Mouse (Mus musculus) retina, embryonic 14.5 days (tissue): Measurements from ENCODE around the gene Serpina1e.
"Not testable (repeated sequence)": the region's sequence is repeated elsewhere in the genome, so short reads cannot be mapped to it uniquely, and the experiment has no call there.

ENCODE experiments used
- DNase-seq: peaks from one replicate; pipeline ENCODE4 v3.0.0-alpha.2; 2015; ENCODE audit warnings: low spot score

Serpina1e gene

DNA sequence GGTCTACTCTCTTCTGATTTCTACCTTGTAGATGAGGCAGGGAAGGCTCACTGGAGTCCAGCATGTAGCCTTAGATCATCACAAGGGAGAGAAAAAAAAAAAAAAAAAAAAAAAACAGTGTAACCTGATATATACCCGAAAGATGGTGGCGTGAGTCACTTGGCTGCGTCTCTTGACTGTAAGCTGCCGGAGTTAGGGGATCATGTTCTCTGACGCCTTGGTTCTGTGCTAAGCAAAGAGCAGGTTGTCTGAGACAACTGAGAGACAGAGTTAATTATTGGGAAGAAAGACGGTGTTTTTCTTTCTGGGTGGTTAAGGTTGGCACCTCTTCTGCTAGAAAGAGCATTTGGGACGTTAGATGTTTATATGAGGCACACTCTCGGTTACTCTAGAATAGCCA lies 4.1 kb upstream of the Serpina1e start:
- no peak for DNase-seq

GRCm38 (mm10) chr12:103962337-103962736 lies 3.6 kb upstream of the Serpina1e start:
- DNase-seq: no peak

DNA sequence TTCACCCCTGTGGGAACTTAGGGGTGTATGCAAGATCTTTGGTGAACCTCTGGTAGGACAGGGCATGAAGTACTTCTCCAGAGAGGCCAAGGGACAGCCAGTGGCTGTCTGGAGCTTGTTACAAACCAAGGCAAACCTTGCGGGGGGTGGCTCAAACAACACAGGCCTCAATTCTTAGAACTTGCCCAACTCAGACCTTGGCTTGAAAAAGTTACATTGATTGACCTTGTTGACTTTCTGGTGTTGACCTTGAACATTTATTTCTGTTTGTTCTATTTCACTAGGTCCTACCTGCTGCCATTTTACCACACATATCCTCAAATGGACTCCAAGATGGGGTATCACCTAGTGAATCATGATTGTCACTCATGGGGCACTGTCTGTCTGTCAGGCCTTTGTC lies 2.9 kb upstream of the Serpina1e start:
- DNase-seq: no peak

DNA sequence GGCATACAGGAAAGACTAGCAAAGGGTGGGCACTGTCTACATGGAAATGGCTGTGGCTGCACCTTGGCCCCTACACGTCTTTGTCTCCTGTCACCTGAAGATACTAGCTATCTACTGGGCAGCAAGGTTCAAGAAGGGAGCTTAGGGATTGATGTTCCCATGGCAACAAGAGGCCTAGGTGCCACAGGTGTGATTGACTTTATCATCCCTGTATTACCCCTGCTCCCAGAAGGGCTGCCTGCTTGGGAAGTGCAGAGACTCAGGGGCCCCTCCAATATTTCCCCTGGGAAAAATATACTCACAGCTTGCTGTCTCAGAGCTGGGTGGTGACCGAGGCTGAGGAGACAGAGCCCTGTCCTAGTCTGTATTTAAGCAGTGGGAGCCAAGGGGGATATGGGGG lies 2.2 kb downstream of the Serpina1e start:
- not testable (repeated sequence) for DNase-seq

- DNase-seq: not testable (repeated sequence)
Observed at GRCm38 (mm10) chr12:103952972-103953371, 5.8 kb downstream of the Serpina1e start.

GRCm38 (mm10) chr12:103946243-103946642 lies 12.5 kb downstream of the Serpina1e start:
- DNase-seq: no peak

- DNase-seq: not testable (repeated sequence)
Observed at GRCm38 (mm10) chr12:103909181-103909580, 49.6 kb downstream of the Serpina1e start.

- not testable (repeated sequence) for DNase-seq
Observed at GRCm38 (mm10) chr12:103907746-103908145, 51.0 kb downstream of the Serpina1e start.

GRCm38 (mm10) chr12:103904837-103905340 lies 53.9 kb downstream of the Serpina1e start, which contains the start of gene Serpina1c:
Serpina1c (minus strand) TSS chr12:103904887.
- DNase-seq: not testable (repeated sequence)

- DNase-seq: not testable (repeated sequence)
Observed at GRCm38 (mm10) chr12:103901929-103902328, 56.8 kb downstream of the Serpina1e start.
